Mouse (Mus musculus) retina, postnatal 1 day (tissue): ENCODE data around the gene Rnf180.
"Not testable (repeated sequence)": the region's sequence is repeated elsewhere in the genome, so short reads cannot be mapped to it uniquely, and the experiment has no call there.

ENCODE experiments used
- DNase-seq: peaks from one replicate; pipeline ENCODE4 v3.0.0-alpha.2; 2012

The Rnf180 gene

GRCm38 (mm10) chr13:105294715-105295114, at the start of gene Rnf180:
TSS of gene Rnf180 (minus strand) at chr13:105294815.
- no peak for DNase-seq

- no peak for DNase-seq
Measured at GRCm38 (mm10) chr13:105331199-105331968, 36.8 kb upstream of the Rnf180 start.

- no peak for DNase-seq
Measured at GRCm38 (mm10) chr13:105326946-105327345, 32.3 kb upstream of the Rnf180 start.

- no peak for DNase-seq
Measured at GRCm38 (mm10) chr13:105316926-105317325, 22.3 kb upstream of the Rnf180 start.

- no peak for DNase-seq
Measured at GRCm38 (mm10) chr13:105316009-105316408, 21.4 kb upstream of the Rnf180 start.

- no peak for DNase-seq
Measured at GRCm38 (mm10) chr13:105312763-105313162, 18.1 kb upstream of the Rnf180 start.

- DNase-seq = not testable (repeated sequence)
Measured at GRCm38 (mm10) chr13:105310562-105310961, 15.9 kb upstream of the Rnf180 start.

GRCm38 (mm10) chr13:105305513-105305912, 10.9 kb upstream of the Rnf180 start:
- DNase-seq = no peak

GRCm38 (mm10) chr13:105304054-105304453, 9.4 kb upstream of the Rnf180 start:
- DNase-seq = no peak

GRCm38 (mm10) chr13:105300009-105300346, 5.4 kb upstream of the Rnf180 start:
- DNase-seq = no peak

GRCm38 (mm10) chr13:105299162-105300008, 4.8 kb upstream of the Rnf180 start:
- no peak for DNase-seq

- peak; percentile 87 for DNase-seq
Measured at GRCm38 (mm10) chr13:105293781-105294667, 591 bp downstream of the Rnf180 start.

GRCm38 (mm10) chr13:105291816-105292215, 2.8 kb downstream of the Rnf180 start:
- peak; percentile 81 for DNase-seq

GRCm38 (mm10) chr13:105290594-105290993, 4.0 kb downstream of the Rnf180 start:
- DNase-seq = no peak

- DNase-seq = no peak
Measured at GRCm38 (mm10) chr13:105290021-105290420, 4.6 kb downstream of the Rnf180 start.

GRCm38 (mm10) chr13:105279397-105280018, 15.1 kb downstream of the Rnf180 start:
- DNase-seq = peak; percentile 36

- DNase-seq = no peak
Measured at GRCm38 (mm10) chr13:105270394-105271094, 24.1 kb downstream of the Rnf180 start.

- no peak for DNase-seq
Measured at GRCm38 (mm10) chr13:105267464-105267863, 27.2 kb downstream of the Rnf180 start.

- DNase-seq = peak; percentile 73
Measured at GRCm38 (mm10) chr13:105266746-105267145, 27.9 kb downstream of the Rnf180 start.

- peak; percentile 29 for DNase-seq
Measured at GRCm38 (mm10) chr13:105256757-105257433, 37.7 kb downstream of the Rnf180 start.

- DNase-seq = no peak
Measured at GRCm38 (mm10) chr13:105250767-105251166, 43.8 kb downstream of the Rnf180 start.
